Mouse (Mus musculus): ENCODE data around the gene Skor1.

The Skor1 gene

DNA sequence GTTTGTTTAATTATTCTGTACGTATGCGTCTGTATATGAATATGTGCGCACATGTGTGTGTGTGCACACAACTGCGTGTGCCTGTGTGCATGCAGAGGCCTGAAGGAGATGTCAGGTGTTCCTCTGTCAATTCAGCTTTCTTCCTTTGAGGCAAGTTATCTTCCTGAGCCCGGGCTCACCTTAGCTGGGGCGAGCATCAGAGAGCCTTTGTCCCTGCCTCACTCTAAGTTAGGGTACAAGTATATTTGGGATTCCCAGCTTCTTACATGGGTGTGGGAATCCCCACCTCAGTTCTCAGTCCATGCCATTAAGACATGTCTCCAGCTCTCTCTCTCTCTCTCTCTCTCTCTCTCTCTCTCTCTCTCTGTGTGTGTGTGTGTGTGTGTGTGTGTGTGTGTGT is 56.2 kb downstream of the Skor1 start:
- no peak for DNase-seq (ENCODE audit: extremely low read depth, low read depth)

DNA sequence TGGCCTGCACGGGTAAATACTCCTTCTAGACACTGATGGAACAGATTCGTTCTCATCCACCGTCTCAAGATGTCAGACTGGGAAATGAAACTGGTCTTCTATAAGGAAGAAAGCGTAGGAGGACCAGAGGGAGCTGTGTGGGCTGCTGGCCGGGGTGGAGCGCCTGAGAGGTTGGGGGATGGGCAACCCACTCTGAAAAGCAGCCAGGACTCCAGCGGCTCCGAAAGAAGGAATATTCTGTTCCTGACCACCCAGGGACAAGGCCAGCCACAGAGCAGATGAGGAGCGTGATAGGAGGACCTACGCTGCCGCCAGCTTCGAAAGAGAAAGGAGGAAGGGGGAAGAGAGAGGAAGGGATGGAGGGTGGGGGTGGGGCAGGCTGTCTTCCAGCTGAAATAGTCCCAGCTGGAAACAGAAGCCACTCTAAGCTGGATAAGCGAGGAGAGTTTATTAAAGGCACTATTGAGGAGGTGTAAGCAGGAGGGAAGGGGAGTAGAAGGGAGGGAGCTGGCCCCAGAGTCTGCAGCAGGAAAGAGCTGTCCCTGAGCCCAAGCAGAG is 56.7 kb downstream of the Skor1 start:
- no peak for DNase-seq (ENCODE audit: extremely low read depth, low read depth)

DNA sequence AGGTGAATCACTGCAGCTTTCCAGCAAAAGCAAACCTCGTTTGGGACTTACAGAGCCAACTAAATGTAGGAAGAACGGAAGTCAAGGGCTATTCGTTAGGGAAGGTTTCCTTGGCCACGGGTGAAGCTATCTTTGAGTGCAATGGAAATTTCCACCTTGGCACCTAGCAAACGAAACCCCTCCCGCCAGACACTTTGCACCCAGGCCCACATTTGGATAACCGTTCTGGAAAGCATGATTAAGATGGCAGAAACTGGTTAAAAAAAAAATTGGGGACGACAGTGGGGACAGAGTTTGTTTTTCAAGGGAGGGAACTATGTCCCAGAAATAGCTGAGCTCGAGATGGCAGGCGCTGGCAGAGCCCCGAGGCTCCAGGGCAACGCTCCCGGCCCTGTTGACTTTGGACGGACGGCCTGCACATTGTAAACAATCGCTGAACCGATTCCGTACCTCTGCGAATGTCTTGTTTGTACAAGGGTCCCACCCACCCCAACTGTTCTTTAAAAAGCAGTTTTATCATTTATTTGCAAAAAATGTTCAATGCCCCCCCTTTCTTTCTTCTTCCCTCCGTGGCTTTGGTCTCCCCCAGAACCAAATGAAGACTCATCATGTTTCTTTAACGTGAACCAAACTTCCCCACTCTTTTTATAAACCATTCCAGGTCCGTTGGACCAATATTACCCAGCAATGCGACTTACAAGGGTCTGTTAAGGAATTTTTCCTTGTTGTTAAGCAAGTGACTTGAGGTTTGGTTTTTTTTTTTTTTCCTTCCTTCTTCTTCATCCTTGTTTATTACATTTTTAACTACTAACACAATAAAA is 57.5 kb downstream of the Skor1 start:
- DNase-seq (ENCODE audit: extremely low read depth, low read depth): no peak

DNA sequence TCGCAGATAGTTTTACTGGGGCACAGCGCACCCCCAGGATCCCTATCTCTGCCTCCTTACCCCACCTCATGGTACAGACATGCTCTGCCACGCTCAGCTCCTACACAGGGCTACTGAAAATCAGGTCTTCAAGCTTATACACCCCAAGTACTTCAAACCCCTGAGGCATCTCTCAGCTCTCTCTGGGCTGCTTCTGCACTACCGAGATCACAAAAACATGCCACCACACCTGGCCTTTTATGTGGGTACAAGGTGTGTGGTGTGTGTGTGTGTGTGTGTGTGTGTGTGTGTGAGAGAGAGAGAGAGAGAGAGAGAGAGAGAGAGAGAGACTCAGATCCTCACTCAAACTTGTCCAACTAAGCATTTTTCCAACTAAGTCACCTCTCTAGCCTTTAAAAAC is 59.6 kb downstream of the Skor1 start:
- DNase-seq (ENCODE audit: extremely low read depth, low read depth): no peak
